Mouse (Mus musculus) layer of hippocampus, adult 2 months (tissue): ENCODE measurements around the gene Trak2. TPM values are rescaled to one million over a fixed set of nuclear protein-coding genes. Genes with fewer than 3 reads are reported as not detected.
A peak's percentile ranks its signal among the peaks of the same experiment; 100 is the strongest.
"Not testable (repeated sequence)": the region's sequence is repeated elsewhere in the genome, so short reads cannot be mapped to it uniquely, and the experiment has no call there.

Experiments
- DNase-seq, 2 experiments: peaks; one replicate each; pipeline ENCODE4 v3.0.0; 2022; ENCODE audit warnings: low spot score in 2 of 2
- H3K27ac ChIP-seq: fragments of 200-600 bp; 2 replicates; pipeline ENCODE4 v1.8.1; 2022
- H3K4me3 ChIP-seq: fragments of 200-600 bp; 2 replicates; pipeline ENCODE4 v1.8.1; 2022; ENCODE audit warnings: mild to moderate bottlenecking
- CTCF ChIP-seq: fragments of 200-600 bp; conservative IDR thresholded peaks from 2 replicates; pipeline ENCODE4 v1.8.1; 2022; ENCODE audit warnings: antibody characterized with exemption, mild to moderate bottlenecking, moderate library complexity
- total RNA-seq, 2 experiments: library from RNA; stranded (reverse); gene quantifications; 2 replicates each; pipeline ENCODE4 v1.2.3; 2021

Trak2 gene
- total RNA-seq, 2 experiments from 2014 or later = 118 to 133 TPM

GRCm38 (mm10) chr1:58962418-58962817 is 10.8 kb downstream of the Trak2 start:
- no peak for TF ChIP-seq CTCF
- DNase-seq = no peak
- H3K27ac ChIP-seq = no peak overlapping the region
- H3K4me3 ChIP-seq = no peak overlapping the region

GRCm38 (mm10) chr1:58961152-58961893 is 11.9 kb downstream of the Trak2 start:
- no peak for DNase-seq
- TF ChIP-seq CTCF = no peak
- no peak overlapping the region for H3K27ac ChIP-seq
- H3K4me3 ChIP-seq = no peak overlapping the region

GRCm38 (mm10) chr1:58959682-58960081 is 13.5 kb downstream of the Trak2 start:
- H3K4me3 ChIP-seq = no peak overlapping the region
- DNase-seq = no peak
- TF ChIP-seq CTCF = no peak
- H3K27ac ChIP-seq = 0 out of 2 replicates have a peak overlapping the region, but pooled peaks have one; percentile 44

- peak overlapping the region; percentile 44; the same call in 1 of the 2 replicates for H3K27ac ChIP-seq
- H3K4me3 ChIP-seq, DNase-seq: not testable (repeated sequence)
Observed at GRCm38 (mm10) chr1:58958789-58959526, 14.3 kb downstream of the Trak2 start.

- H3K27ac ChIP-seq = 0 out of 2 replicates have a peak overlapping the region, but pooled peaks have one; percentile 28
- DNase-seq = no peak
- 0 out of 2 replicates have a peak, but pooled peaks have one; percentile 12 for TF ChIP-seq CTCF
- H3K4me3 ChIP-seq = no peak overlapping the region
Observed at GRCm38 (mm10) chr1:58957931-58958330, 15.3 kb downstream of the Trak2 start.

- Histone ChIP-seq H3K27ac (peak overlapping the region; percentile 18; the same call in 1 of the 2 replicates), H3K4me3 (no peak overlapping the region)
- DNase-seq = no peak
- TF ChIP-seq CTCF = no peak
Observed at GRCm38 (mm10) chr1:58956229-58956628, 17.0 kb downstream of the Trak2 start.

GRCm38 (mm10) chr1:58955716-58956115 is 17.5 kb downstream of the Trak2 start:
- TF ChIP-seq CTCF = no peak
- no peak for DNase-seq
- Histone ChIP-seq H3K27ac (no peak overlapping the region), H3K4me3 (no peak overlapping the region)

GRCm38 (mm10) chr1:58954578-58955410 is 18.4 kb downstream of the Trak2 start:
- H3K27ac ChIP-seq = no peak overlapping the region
- TF ChIP-seq CTCF = no peak
- DNase-seq = no peak
- no peak overlapping the region for H3K4me3 ChIP-seq

GRCm38 (mm10) chr1:58953686-58954434 is 19.4 kb downstream of the Trak2 start:
- no peak for TF ChIP-seq CTCF
- DNase-seq = no peak
- Histone ChIP-seq H3K27ac (no peak overlapping the region), H3K4me3 (no peak overlapping the region)

- H3K4me3 ChIP-seq = no peak overlapping the region
- no peak for DNase-seq
- no peak overlapping the region for H3K27ac ChIP-seq
- no peak for TF ChIP-seq CTCF
Observed at GRCm38 (mm10) chr1:58952997-58953396, 20.2 kb downstream of the Trak2 start.

- DNase-seq = no peak
- no peak for TF ChIP-seq CTCF
- Histone ChIP-seq H3K4me3 (no peak overlapping the region), H3K27ac (no peak overlapping the region)
Observed at GRCm38 (mm10) chr1:58952526-58952925, 20.7 kb downstream of the Trak2 start.

- Histone ChIP-seq H3K27ac (no peak overlapping the region), H3K4me3 (no peak overlapping the region)
- DNase-seq = no peak
- no peak for TF ChIP-seq CTCF
Observed at GRCm38 (mm10) chr1:58951841-58952240, 21.4 kb downstream of the Trak2 start.
